Mouse (Mus musculus): ENCODE data around the gene Rnf41. TPM values are rescaled to one million over a fixed set of nuclear protein-coding genes. Genes with fewer than 3 reads are reported as not detected.
A peak's percentile ranks its signal among the peaks of the same experiment; 100 is the strongest.

Gene Rnf41
- polyA plus RNA-seq, 1 experiment from 2014 or later: 29.9 TPM

- Histone ChIP-seq H3K9ac (no peak overlapping the region), H3K36me3 (peaks cover 30% of the 10 kb centered on the region), H3K9me3 (replicated peaks) (no peaks in the 10 kb centered on the region), H3K4me3 (no peak overlapping the region), H3K27me3 (replicated peaks) (no peaks in the 10 kb centered on the region), H3K27ac (ENCODE audit: poor library complexity, severe bottlenecking) (no peak overlapping the region), H3K4me2 (no peak overlapping the region), H3K4me1 (replicated peaks) (no peaks in the 10 kb centered on the region)
- 67% methylated on average over 6 of the region's 6 CpGs for WGBS
- ATAC-seq (ENCODE audit: insufficient number of reproducible peaks, low FRiP score): no peak
Observed at GRCm38 (mm10) chr10:128444354-128444753, 32.9 kb downstream of the Rnf41 start.

- Histone ChIP-seq H3K4me3 (no peak overlapping the region), H3K27me3 (replicated peaks) (no peaks in the 10 kb centered on the region), H3K4me1 (replicated peaks) (no peaks in the 10 kb centered on the region), H3K4me2 (no peak overlapping the region), H3K27ac (ENCODE audit: poor library complexity, severe bottlenecking) (no peak overlapping the region), H3K9me3 (replicated peaks) (no peaks in the 10 kb centered on the region), H3K9ac (no peak overlapping the region), H3K36me3 (peaks cover 21% of the 10 kb centered on the region)
- 67% methylated on average over 4 of the region's 4 CpGs for WGBS
- no peak for ATAC-seq (ENCODE audit: insufficient number of reproducible peaks, low FRiP score)
Observed at GRCm38 (mm10) chr10:128445407-128445806, 34.0 kb downstream of the Rnf41 start.

DNA sequence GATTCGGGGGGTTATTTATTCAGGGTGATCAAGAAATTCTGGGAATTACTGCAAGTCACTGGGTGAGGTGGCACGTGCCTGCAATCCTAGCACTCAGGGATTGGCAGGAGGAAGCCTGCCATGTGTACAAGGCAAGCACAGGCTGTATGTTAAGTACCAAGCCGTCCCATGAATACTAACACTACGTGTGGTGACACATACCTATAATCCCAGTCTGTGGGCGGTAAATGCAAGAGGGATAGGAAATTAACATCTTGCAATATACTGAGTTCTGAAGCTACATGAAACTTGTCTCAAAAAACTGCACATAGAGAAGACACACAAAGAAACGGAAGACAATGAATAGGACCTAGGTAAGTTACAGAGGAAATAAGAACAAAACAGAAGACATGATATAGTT is 39.6 kb downstream of the Rnf41 start:
- Histone ChIP-seq H3K9me3 (replicated peaks) (no peaks in the 10 kb centered on the region), H3K36me3 (no peaks in the 10 kb centered on the region), H3K27me3 (replicated peaks) (no peaks in the 10 kb centered on the region), H3K27ac (ENCODE audit: poor library complexity, severe bottlenecking) (no peak overlapping the region), H3K4me1 (replicated peaks) (no peaks in the 10 kb centered on the region), H3K4me2 (no peak overlapping the region), H3K4me3 (no peak overlapping the region), H3K9ac (no peak overlapping the region)
- ATAC-seq (ENCODE audit: insufficient number of reproducible peaks, low FRiP score): no peak
- 73% methylated on average over 6 of the region's 6 CpGs for WGBS

DNA sequence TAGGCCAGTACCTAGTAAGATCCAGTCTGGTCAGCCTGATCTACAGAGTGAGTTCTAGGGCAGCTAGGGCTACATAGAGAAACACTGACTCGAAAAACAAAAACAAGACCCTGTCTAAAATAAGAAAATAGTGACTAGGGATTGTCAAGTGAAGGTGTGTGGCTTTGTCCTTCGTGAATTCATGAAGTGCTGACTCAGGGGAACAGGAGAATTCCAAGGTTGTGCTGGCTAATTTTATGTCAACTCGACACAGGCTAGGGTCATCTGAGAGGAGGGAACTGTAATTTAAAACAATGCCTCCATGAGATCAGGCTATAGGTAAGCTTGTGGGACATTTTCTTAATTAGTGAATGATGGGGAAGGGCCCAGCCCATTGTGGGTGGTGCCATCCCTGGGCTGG is 43.0 kb downstream of the Rnf41 start:
- Histone ChIP-seq H3K9ac (no peak overlapping the region), H3K27me3 (replicated peaks) (no peaks in the 10 kb centered on the region), H3K4me2 (no peak overlapping the region), H3K4me1 (replicated peaks) (no peaks in the 10 kb centered on the region), H3K36me3 (no peaks in the 10 kb centered on the region), H3K27ac (ENCODE audit: poor library complexity, severe bottlenecking) (no peak overlapping the region), H3K9me3 (replicated peaks) (no peaks in the 10 kb centered on the region), H3K4me3 (no peak overlapping the region)
- ATAC-seq (ENCODE audit: insufficient number of reproducible peaks, low FRiP score): no peak
- WGBS: 75% methylated on average over 3 of the region's 3 CpGs

- 6% methylated on average over 6 of the region's 6 CpGs for WGBS
Observed at GRCm38 (mm10) chr10:128455280-128455679, 43.8 kb downstream of the Rnf41 start.

DNA sequence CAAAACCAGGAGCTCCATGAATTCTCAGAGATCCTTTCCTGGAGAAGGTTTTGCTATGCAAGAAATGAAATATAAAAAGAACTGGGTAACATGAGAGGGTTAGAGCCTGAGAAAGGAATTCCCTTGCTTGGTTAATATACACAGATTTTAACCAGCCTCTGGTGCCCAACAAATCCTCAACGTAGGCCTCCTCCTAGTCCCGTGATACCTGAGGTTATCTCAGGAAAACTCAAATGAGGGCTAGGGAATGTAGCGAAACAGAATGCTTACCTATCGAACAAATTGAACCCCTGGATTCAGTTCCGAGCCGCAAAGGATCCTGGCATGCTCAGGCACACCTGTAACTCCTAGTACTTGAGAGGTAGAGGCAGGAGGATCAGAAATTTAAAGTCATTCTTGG is 46.2 kb downstream of the Rnf41 start:
- Histone ChIP-seq H3K9me3 (replicated peaks) (no peaks in the 10 kb centered on the region), H3K4me3 (no peak overlapping the region), H3K27me3 (replicated peaks) (no peaks in the 10 kb centered on the region), H3K9ac (no peak overlapping the region), H3K4me2 (no peak overlapping the region), H3K36me3 (peaks cover 9% of the 10 kb centered on the region), H3K27ac (ENCODE audit: poor library complexity, severe bottlenecking) (no peak overlapping the region), H3K4me1 (replicated peaks) (peaks cover 13% of the 10 kb centered on the region)
- WGBS: 84% methylated on average over 6 of the region's 6 CpGs
- ATAC-seq (ENCODE audit: insufficient number of reproducible peaks, low FRiP score): no peak

More at GRCm38 (mm10) chr10:128455280-128455679, 43.8 kb downstream of the Rnf41 start:
- no peak overlapping the region for H3K27ac ChIP-seq (ENCODE audit: poor library complexity, severe bottlenecking)
- H3K4me2 ChIP-seq: peak overlapping the region; percentile 50
- no peaks in the 10 kb centered on the region for H3K36me3 ChIP-seq
- no peak overlapping the region for H3K4me3 ChIP-seq
- H3K27me3 ChIP-seq (replicated peaks): no peaks in the 10 kb centered on the region
- no peaks in the 10 kb centered on the region for H3K9me3 ChIP-seq (replicated peaks)
- H3K4me1 ChIP-seq (replicated peaks): peaks cover 3% of the 10 kb centered on the region
- no peak overlapping the region for H3K9ac ChIP-seq
- no peak for ATAC-seq (ENCODE audit: insufficient number of reproducible peaks, low FRiP score)

GRCm38 (mm10) chr10:128458348-128458718 is 46.9 kb downstream of the Rnf41 start:
- Histone ChIP-seq H3K27me3 (replicated peaks) (no peaks in the 10 kb centered on the region), H3K36me3 (peaks cover 15% of the 10 kb centered on the region), H3K4me2 (peak overlapping the region; percentile 75), H3K27ac (ENCODE audit: poor library complexity, severe bottlenecking) (peak overlapping the region; percentile 95), H3K9me3 (replicated peaks) (no peaks in the 10 kb centered on the region), H3K4me3 (peak overlapping the region; percentile 96), H3K9ac (peak overlapping the region; percentile 95), H3K4me1 (replicated peaks) (peaks cover 13% of the 10 kb centered on the region)
- WGBS: under 1% methylated on average over 29 of the region's 29 CpGs
- peak; percentile 62 for ATAC-seq (ENCODE audit: insufficient number of reproducible peaks, low FRiP score)

DNA sequence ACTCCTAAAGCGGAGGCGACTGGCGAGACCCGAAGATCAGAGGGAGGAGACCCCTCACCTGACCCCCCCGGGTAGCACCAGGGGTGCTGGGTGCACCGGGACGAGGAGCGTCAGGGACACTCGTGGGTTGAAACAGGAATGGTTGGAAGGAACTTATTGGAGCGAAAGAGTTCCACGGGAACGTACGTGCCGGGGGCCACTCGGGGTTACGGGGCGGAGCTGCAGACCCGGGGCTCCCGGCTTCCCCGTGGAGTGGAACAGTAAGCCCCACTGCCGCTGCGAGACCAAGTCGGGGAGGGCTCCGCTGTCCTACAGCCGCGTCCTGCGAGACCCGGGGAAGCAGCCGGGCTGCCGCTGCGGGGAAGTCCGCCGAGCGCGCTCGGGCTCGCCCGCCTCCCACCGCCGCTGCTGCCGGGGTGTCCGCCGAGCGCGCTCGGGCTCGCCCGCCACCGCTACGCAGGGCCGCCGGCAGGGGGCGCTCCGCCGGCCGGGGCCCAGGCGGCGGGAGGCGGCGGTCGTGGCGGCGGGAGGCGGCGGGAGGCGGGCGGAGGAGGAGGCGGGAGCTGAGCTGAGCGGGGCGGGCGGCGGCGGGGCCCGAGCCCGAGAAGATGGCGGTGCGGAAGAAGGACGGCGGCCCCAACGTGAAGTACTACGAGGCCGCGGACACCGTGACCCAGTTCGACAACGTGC is 47.4 kb downstream of the Rnf41 start, which contains the start of gene Smarcc2:
Gene Smarcc2 (plus strand): TSS at position 530 of the 690 bp plus-strand sequence.
- Histone ChIP-seq H3K36me3 (peaks cover 19% of the 10 kb centered on the region), H3K4me1 (replicated peaks) (peaks cover 13% of the 10 kb centered on the region), H3K9ac (peak within 1 kb of the TSS; percentile 95), H3K4me3 (peak within 1 kb of the TSS; percentile 96), H3K4me2 (peak within 1 kb of the TSS; percentile 75), H3K27ac (ENCODE audit: poor library complexity, severe bottlenecking) (peak within 1 kb of the TSS; percentile 95), H3K9me3 (replicated peaks) (no peaks in the 10 kb centered on the region), H3K27me3 (replicated peaks) (no peaks in the 10 kb centered on the region)
- peak; percentile 85 for ATAC-seq (ENCODE audit: insufficient number of reproducible peaks, low FRiP score)
- under 1% methylated on average over 63 of the region's 86 CpGs for WGBS

- Histone ChIP-seq H3K4me3 (peak overlapping the region; percentile 96), H3K4me1 (replicated peaks) (peaks cover 13% of the 10 kb centered on the region), H3K36me3 (peaks cover 27% of the 10 kb centered on the region), H3K9me3 (replicated peaks) (no peaks in the 10 kb centered on the region), H3K4me2 (peak overlapping the region; percentile 75), H3K9ac (peak overlapping the region; percentile 95), H3K27me3 (replicated peaks) (no peaks in the 10 kb centered on the region), H3K27ac (ENCODE audit: poor library complexity, severe bottlenecking) (peak overlapping the region; percentile 95)
- ATAC-seq (ENCODE audit: insufficient number of reproducible peaks, low FRiP score): peak; percentile 81
- WGBS: 1% methylated on average over 34 of the region's 67 CpGs
Observed at GRCm38 (mm10) chr10:128459409-128460269, 48.2 kb downstream of the Rnf41 start.

GRCm38 (mm10) chr10:128460270-128460630 is 48.8 kb downstream of the Rnf41 start:
- Histone ChIP-seq H3K9me3 (replicated peaks) (no peaks in the 10 kb centered on the region), H3K36me3 (peaks cover 32% of the 10 kb centered on the region), H3K4me2 (peak overlapping the region; percentile 75), H3K4me1 (replicated peaks) (peaks cover 13% of the 10 kb centered on the region), H3K27me3 (replicated peaks) (no peaks in the 10 kb centered on the region), H3K4me3 (peak overlapping the region; percentile 96), H3K9ac (peak overlapping the region; percentile 95), H3K27ac (ENCODE audit: poor library complexity, severe bottlenecking) (peak overlapping the region; percentile 21; the same call in 1 of the 2 replicates)
- WGBS: 10% methylated on average over 5 of the region's 5 CpGs
- no peak for ATAC-seq (ENCODE audit: insufficient number of reproducible peaks, low FRiP score)

- Histone ChIP-seq H3K4me2 (no peak overlapping the region), H3K36me3 (peaks cover 91% of the 10 kb centered on the region), H3K9me3 (replicated peaks) (no peaks in the 10 kb centered on the region), H3K9ac (no peak overlapping the region), H3K4me3 (no peak overlapping the region), H3K4me1 (replicated peaks) (no peaks in the 10 kb centered on the region), H3K27ac (ENCODE audit: poor library complexity, severe bottlenecking) (no peak overlapping the region), H3K27me3 (replicated peaks) (no peaks in the 10 kb centered on the region)
- ATAC-seq (ENCODE audit: insufficient number of reproducible peaks, low FRiP score): no peak
- WGBS: 81% methylated on average over 12 of the region's 12 CpGs
Observed at GRCm38 (mm10) chr10:128474366-128474765, 62.9 kb downstream of the Rnf41 start.

Measured in heart, embryonic 12.5 days (tissue).